Mouse (Mus musculus) heart, embryonic 13.5 days (tissue): ENCODE measurements around the gene Rnf187. TPM values are rescaled to one million over a fixed set of nuclear protein-coding genes. Genes with fewer than 3 reads are reported as not detected.

Experiments
- ATAC-seq: fragments of 200-750 bp; cut with Nextera tagmentation; 2 replicates; pipeline ENCODE4 v1.8.0; 2017; ENCODE audit warnings: moderate TSS enrichment; ENCODE audit not compliant: insufficient number of reproducible peaks, low FRiP score, low TSS enrichment; ENCODE audit errors: extremely low read depth
- H3K27ac ChIP-seq: fragments of 300-500 bp; sonication (generic); replicated peaks from 2 replicates; pipeline ENCODE4 v1.5.1; 2015; ENCODE audit warnings: moderate library complexity, mild to moderate bottlenecking, inconsistent platforms
- H3K27me3 ChIP-seq: fragments of 300-500 bp; sonication (generic); replicated peaks from 2 replicates; pipeline ENCODE4 v1.6.1; 2015; ENCODE audit warnings: mild to moderate bottlenecking, inconsistent platforms
- H3K36me3 ChIP-seq: fragments of 300-500 bp; sonication (generic); 2 replicates; pipeline ENCODE4 v1.6.1; 2015; ENCODE audit warnings: mild to moderate bottlenecking, inconsistent platforms
- H3K4me1 ChIP-seq: fragments of 300-500 bp; sonication (generic); 2 replicates; pipeline ENCODE4 v1.6.1; 2015; ENCODE audit warnings: inconsistent platforms
- H3K4me2 ChIP-seq: fragments of 300-500 bp; sonication (generic); 2 replicates; pipeline ENCODE4 v1.6.1; 2015; ENCODE audit warnings: inconsistent platforms, mild to moderate bottlenecking, moderate library complexity
- H3K4me3 ChIP-seq: fragments of 300-500 bp; sonication (generic); 2 replicates; pipeline ENCODE4 v1.5.1; 2015; ENCODE audit warnings: moderate library complexity, mild to moderate bottlenecking, inconsistent platforms
- H3K9ac ChIP-seq: fragments of 300-500 bp; sonication (generic); 2 replicates; pipeline ENCODE4 v1.6.1; 2015; ENCODE audit warnings: inconsistent platforms, mild to moderate bottlenecking, moderate library complexity
- H3K9me3 ChIP-seq: fragments of 300-500 bp; sonication (generic); 2 replicates; pipeline ENCODE4 v1.6.1; 2016; ENCODE audit warnings: inconsistent platforms
- WGBS: fragments of 180-500 bp; shearing (Covaris S2); methylation state at CpG from one replicate; pipeline ENCODE4 v1.1.7; 2015; ENCODE audit warnings: mixed read lengths; 5-methylcytosine and 5-hydroxymethylcytosine counted together
- polyA plus RNA-seq: library from polyadenylated mRNA; unstranded; fragments of >200 nt; fragmentation: Nextera tagmentation; extraction: Ambion mirVana; gene quantifications from 2 replicates; pipeline ENCODE4 v1.2.1, GENCODE M21; 2015

Gene Rnf187
- polyA plus RNA-seq, 1 experiment from 2014 or later, result 151 TPM

DNA sequence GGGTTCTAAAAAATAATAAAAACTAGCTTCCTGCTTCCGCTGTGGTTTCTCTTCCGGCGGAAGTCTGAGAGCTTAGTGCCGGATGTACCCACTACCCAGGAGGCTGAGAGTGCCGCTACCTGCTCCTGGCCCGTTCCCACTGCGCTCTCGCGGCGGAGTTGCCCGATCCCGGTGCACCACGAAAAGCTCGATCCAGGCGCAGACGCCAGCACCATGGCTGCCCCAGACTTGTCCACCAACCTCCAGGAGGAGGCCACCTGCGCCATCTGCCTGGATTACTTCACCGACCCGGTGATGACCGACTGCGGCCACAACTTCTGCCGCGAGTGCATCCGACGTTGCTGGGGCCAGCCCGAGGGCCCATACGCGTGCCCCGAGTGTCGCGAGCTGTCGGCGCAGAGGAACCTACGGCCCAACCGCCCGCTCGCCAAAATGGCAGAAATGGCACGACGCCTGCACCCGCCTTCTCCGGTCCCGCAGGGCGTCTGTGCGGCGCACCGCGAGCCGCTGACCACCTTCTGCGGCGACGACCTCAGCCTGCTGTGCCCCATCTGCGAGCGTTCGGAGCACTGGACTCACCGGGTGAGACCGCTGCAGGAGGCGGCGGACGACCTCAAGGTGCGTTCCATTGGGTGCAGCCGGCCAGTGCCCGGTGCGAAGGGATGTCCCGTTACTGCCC is 39.5 kb upstream of the Rnf187 start, which contains the start of gene Trim11:
Trim11 (plus strand) TSS at position 67 of the 679 bp plus-strand sequence.
- Histone ChIP-seq H3K27me3 (no peaks in the 10 kb centered on the region), H3K27ac (peak within 1 kb of the TSS; percentile 87), H3K4me3 (peak within 1 kb of the TSS; percentile 100), H3K9me3 (no peaks in the 10 kb centered on the region), H3K36me3 (peaks cover 24% of the 10 kb centered on the region), H3K4me1 (peaks cover 61% of the 10 kb centered on the region), H3K4me2 (peak within 1 kb of the TSS; percentile 86), H3K9ac (peak within 1 kb of the TSS; percentile 99)
- ATAC-seq, result 0 out of 2 replicates have a peak, but pooled peaks have one; percentile 54
- under 1% methylated on average over 64 of the region's 64 CpGs for WGBS

DNA sequence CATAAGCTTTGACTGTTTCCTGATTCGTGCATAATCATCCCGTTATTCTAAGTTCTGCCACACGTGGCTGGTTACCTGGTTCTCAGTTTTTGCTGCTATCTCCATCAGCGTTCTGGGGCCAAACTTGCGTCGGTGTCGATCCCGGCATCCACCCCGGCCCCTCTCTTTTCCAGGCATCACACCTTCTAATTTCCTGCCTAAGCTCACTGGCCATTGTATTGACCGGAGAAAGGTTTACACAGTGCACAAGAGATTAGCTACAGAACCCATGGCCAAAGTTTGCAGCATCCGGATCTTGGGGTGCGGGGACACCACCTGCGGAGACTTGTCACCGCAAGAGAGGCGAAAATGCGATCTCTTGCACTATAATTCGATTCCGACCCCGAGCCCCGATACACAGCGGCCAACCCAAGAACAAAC is 38.9 kb upstream of the Rnf187 start:
- Histone ChIP-seq H3K27ac (peak overlapping the region; percentile 87), H3K4me3 (peak overlapping the region; percentile 100), H3K4me2 (peak overlapping the region; percentile 86), H3K9me3 (no peaks in the 10 kb centered on the region), H3K27me3 (no peaks in the 10 kb centered on the region), H3K4me1 (peaks cover 55% of the 10 kb centered on the region), H3K36me3 (peaks cover 20% of the 10 kb centered on the region), H3K9ac (peak overlapping the region; percentile 99)
- under 1% methylated on average over 21 of the region's 21 CpGs for WGBS
- ATAC-seq, result no peak

DNA sequence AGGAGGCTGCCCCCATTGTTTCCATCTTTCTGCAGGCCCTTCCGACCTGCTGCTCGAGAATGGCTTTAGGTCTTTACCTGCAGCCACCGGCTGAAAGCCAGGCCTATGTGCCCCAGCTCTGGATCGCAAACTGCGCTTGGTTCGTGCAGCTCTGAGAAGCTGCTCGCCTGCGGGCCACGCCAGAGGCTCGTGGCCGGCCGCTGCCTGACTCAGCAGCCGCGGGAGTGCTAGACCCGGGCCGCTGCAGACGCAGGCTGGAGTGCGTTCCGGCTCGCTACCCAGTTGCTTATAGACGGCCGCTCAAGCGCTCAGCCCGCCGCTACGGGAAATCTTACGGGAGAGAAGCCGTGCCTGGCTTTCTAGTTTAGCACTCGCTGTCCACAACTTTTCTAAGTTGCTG is 38.4 kb upstream of the Rnf187 start:
- Histone ChIP-seq H3K27me3 (no peaks in the 10 kb centered on the region), H3K4me2 (peak overlapping the region; percentile 86), H3K27ac (peak overlapping the region; percentile 87), H3K9me3 (no peaks in the 10 kb centered on the region), H3K4me3 (peak overlapping the region; percentile 100), H3K36me3 (peaks cover 20% of the 10 kb centered on the region), H3K9ac (peak overlapping the region; percentile 99), H3K4me1 (peaks cover 55% of the 10 kb centered on the region)
- no peak for ATAC-seq
- WGBS, result under 1% methylated on average over 29 of the region's 29 CpGs

DNA sequence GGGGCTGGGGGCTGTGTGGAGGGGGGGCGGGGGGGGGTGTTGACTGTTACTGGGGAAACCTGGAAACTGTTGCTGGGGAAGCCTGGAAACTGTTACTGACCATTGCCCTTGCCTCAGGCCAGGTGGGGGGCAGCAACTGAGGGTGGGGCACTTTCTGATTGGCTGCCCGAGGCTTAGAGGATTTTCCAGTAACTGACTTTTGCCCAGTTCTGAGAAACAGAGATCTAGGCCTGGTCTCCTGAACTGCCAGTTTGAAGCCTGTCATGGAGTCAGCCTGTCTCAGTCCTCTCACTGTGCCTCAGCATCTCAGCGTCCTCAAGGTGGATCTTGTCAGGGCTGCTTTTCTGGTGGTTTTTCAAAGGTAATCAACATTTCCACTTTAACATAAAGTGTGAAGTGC is 35.7 kb upstream of the Rnf187 start:
- 89% methylated on average over 3 of the region's 3 CpGs for WGBS

DNA sequence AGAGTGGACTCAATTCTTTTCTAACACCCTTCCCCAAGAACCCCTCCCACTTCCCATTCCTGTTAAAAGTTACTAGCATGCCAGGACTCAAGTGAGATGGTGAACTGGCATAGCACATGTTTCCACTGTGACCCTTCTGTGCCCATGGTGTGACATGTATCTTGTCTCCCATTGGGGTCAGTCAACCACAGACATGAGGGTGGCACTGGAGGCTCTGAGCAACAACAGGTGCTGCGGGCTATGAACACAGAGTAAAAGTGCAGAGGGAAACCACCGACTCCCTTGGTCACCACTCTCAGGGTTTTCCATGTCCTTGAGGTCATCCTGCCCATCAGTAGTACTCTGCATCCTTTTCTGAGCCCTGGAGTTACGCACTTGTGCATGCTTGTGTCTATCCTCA is 33.1 kb upstream of the Rnf187 start:
- 64% methylated on average over 3 of the region's 3 CpGs for WGBS
- peaks cover 34% of the 10 kb centered on the region for H3K4me1 ChIP-seq
- no peak overlapping the region for H3K4me2 ChIP-seq
- no peak overlapping the region for H3K27ac ChIP-seq
- H3K4me3 ChIP-seq, result no peak overlapping the region
- peaks cover 38% of the 10 kb centered on the region for H3K36me3 ChIP-seq
- 0 out of 2 replicates have a peak overlapping the region, but pooled peaks have one; percentile 37 for H3K9ac ChIP-seq
- no peaks in the 10 kb centered on the region for H3K9me3 ChIP-seq
- no peaks in the 10 kb centered on the region for H3K27me3 ChIP-seq
- no peak for ATAC-seq

More for the DNA sequence above, 35.7 kb upstream of the Rnf187 start:
- no peak overlapping the region for H3K9ac ChIP-seq
- no peak overlapping the region for H3K4me3 ChIP-seq
- peaks cover 42% of the 10 kb centered on the region for H3K4me1 ChIP-seq
- H3K9me3 ChIP-seq, result no peaks in the 10 kb centered on the region
- H3K27ac ChIP-seq, result no peak overlapping the region
- H3K36me3 ChIP-seq, result peaks cover 35% of the 10 kb centered on the region
- no peak overlapping the region for H3K4me2 ChIP-seq
- no peak for ATAC-seq
- no peaks in the 10 kb centered on the region for H3K27me3 ChIP-seq

DNA sequence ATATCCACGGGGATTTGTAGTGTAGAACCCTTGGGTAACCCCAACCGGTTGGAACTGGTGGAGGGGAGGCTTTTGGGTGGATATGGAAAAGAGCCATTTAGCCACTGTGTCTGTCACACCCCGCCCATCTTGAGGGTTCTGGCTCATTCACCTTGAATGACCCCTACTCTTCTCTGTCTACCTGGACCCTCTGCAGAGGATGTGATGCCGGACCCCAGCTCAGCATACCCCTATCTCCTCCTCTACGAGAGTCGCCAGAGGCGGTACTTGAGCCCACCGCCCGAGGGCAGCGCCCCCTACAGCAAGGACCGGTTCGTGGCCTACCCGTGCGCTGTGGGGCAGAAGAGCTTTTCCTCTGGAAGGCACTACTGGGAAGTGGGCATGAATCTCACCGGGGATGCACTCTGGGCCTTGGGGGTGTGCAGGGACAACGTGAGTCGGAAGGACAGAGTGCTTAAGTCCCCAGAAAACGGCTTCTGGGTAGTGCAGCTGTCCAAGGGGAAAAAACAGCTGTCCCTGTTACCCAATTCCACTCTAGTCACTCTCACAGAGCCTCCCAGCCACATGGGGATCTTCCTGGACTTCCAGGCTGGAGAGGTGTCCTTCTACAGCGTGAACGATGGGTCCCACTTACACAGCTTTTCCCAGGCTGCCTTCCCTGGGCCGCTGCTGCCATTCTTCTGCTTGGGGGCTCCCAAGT is 32.3 kb upstream of the Rnf187 start:
- Histone ChIP-seq H3K4me3 (no peak overlapping the region), H3K36me3 (peaks cover 38% of the 10 kb centered on the region), H3K27ac (no peak overlapping the region), H3K9me3 (no peaks in the 10 kb centered on the region), H3K4me1 (peaks cover 37% of the 10 kb centered on the region), H3K9ac (no peak overlapping the region), H3K27me3 (no peaks in the 10 kb centered on the region), H3K4me2 (no peak overlapping the region)
- WGBS, result 82% methylated on average over 21 of the region's 21 CpGs
- ATAC-seq, result no peak

DNA sequence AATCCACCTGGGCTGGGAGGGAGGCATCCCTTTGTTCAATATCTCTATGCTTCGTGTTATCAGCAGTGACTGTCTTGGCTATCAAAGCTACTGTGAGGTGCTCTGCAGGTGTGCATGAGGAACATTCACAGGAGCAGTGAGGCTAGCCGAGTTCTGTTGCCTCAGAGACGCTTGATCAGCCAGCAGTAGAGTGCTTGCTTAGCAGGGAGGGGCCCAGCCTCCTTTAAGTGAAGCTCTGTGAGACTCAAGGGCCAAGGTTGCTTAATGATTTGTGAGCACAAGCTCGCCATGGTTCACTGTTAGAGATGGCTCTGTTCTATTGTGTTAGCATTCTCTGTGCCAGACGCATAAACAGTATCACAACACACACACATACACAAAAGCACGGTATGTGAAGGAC is 30.9 kb upstream of the Rnf187 start:
- no peak for ATAC-seq
- peaks cover 41% of the 10 kb centered on the region for H3K4me1 ChIP-seq
- H3K4me2 ChIP-seq, result no peak overlapping the region
- no peak overlapping the region for H3K27ac ChIP-seq
- H3K36me3 ChIP-seq, result peaks cover 32% of the 10 kb centered on the region
- 69% methylated on average over 6 of the region's 6 CpGs for WGBS
- no peak overlapping the region for H3K4me3 ChIP-seq
- peak overlapping the region; percentile 33; the same call in 1 of the 2 replicates for H3K9ac ChIP-seq
- no peaks in the 10 kb centered on the region for H3K27me3 ChIP-seq
- H3K9me3 ChIP-seq, result no peaks in the 10 kb centered on the region

DNA sequence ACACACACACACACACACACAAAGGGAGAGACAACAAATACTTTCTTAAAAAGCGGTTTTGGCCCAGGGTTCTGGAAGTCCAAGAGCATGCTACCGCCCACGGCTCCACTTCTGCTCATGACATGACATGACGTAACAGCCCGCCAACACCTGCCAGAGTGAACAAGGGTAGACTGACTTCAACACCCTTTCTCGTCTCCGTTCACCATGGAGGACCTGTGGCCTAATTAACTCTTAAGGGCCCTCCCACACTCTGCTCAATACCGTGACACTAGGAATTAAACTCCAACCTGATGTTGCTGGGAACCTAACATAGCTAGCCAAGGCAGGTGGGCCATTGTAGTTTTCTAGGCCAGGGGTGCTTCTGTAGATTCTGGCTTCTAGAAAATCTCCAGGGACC is 30.3 kb upstream of the Rnf187 start:
- Histone ChIP-seq H3K9ac (peak overlapping the region; percentile 33; the same call in 1 of the 2 replicates), H3K27me3 (peaks cover 4% of the 10 kb centered on the region; the same call in 1 of the 2 replicates), H3K36me3 (peaks cover 29% of the 10 kb centered on the region), H3K4me1 (peaks cover 43% of the 10 kb centered on the region), H3K4me3 (no peak overlapping the region), H3K4me2 (no peak overlapping the region), H3K9me3 (no peaks in the 10 kb centered on the region), H3K27ac (no peak overlapping the region)
- 58% methylated on average over 8 of the region's 8 CpGs for WGBS
- no peak for ATAC-seq

DNA sequence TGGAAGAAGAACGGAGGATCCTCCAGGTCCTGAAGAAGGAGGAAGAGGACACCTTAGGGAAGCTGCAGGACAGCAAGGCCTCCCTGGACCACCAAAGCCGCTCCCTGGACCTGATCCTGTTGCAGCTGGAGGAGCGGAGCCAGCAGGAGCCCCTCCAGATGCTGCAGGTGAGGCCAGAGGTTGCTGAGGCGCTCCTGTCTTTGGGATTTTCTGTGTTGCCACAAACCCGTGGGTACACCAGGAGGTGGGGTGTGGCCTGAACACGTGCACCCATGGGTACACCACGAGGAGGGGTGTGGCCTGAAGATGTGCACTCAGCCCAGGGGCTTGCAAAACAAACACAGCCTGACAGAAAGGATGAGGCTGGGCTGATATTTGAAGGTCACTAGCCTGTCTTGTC is 29.8 kb upstream of the Rnf187 start:
- 77% methylated on average over 7 of the region's 7 CpGs for WGBS

DNA sequence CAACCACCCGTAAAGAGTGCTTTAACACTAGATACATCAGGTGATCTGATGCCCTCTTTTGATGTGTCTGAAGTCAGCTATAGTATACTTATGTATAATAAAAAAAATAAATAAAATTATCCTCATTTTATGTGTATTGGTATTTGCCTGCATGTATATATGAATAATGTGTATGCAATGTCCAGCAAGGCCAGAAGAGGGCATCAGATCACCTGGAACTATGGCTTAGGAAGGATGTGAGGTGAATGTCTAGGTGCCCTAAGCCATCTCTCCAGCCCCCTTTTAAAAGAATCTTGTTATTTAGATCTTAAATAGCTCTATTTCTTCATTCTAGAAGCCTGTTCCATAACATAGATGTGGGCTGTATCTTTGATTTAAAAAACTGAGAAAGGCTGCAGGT is 28.6 kb upstream of the Rnf187 start:
- Histone ChIP-seq H3K4me2 (no peak overlapping the region), H3K27me3 (peaks cover 21% of the 10 kb centered on the region), H3K9me3 (no peaks in the 10 kb centered on the region), H3K27ac (no peak overlapping the region), H3K4me3 (no peak overlapping the region), H3K4me1 (peaks cover 44% of the 10 kb centered on the region), H3K9ac (no peak overlapping the region), H3K36me3 (peaks cover 25% of the 10 kb centered on the region)
- no peak for ATAC-seq
- WGBS, result 94% methylated on average over 1 of the region's 1 CpGs

More for the DNA sequence above, 29.8 kb upstream of the Rnf187 start:
- H3K27ac ChIP-seq, result no peak overlapping the region
- H3K4me2 ChIP-seq, result no peak overlapping the region
- H3K4me3 ChIP-seq, result no peak overlapping the region
- peaks cover 29% of the 10 kb centered on the region for H3K36me3 ChIP-seq
- H3K4me1 ChIP-seq, result peaks cover 44% of the 10 kb centered on the region
- H3K9me3 ChIP-seq, result no peaks in the 10 kb centered on the region
- H3K27me3 ChIP-seq, result peaks cover 9% of the 10 kb centered on the region
- ATAC-seq, result no peak
- H3K9ac ChIP-seq, result no peak overlapping the region

DNA sequence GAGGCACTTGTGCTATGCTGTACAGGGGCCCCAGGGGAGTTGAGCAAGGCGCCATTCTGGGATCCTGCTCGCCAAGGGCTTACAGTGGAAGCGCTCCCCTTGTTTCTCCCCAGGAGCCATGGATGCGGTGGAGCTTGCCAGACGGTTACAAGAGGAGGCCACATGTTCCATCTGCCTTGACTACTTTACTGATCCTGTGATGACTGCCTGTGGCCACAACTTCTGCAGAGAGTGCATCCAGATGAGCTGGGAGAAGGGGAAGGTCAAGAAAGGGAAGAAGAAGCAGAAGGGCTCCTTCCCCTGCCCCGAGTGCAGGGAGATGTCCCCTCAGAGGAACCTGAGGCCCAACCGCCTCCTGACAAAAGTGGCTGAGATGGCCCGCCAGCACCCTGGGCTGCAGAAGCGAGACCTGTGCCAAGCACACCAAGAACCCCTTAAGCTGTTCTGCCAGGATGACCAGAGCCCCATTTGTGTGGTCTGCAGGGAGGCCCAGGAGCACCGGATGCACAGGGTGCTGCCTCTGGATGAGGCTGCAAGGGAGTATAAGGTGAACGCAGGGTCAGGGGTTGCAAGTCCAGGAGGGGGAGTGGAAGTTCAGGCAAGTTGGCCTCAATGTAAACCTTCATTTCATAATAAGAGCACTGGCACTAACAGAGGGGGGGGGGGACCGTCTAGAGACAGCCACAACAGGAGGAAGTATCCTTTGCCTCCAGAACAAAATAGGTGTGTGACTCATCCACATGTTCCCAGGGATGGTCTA is 26.5 kb upstream of the Rnf187 start:
- peaks cover 10% of the 10 kb centered on the region; the same call in 1 of the 2 replicates for H3K36me3 ChIP-seq
- H3K4me3 ChIP-seq, result no peak overlapping the region
- H3K4me2 ChIP-seq, result 0 out of 2 replicates have a peak overlapping the region, but pooled peaks have one; percentile 15
- peak overlapping the region; percentile 28; the same call in 1 of the 2 replicates for H3K9ac ChIP-seq
- peaks cover 34% of the 10 kb centered on the region for H3K4me1 ChIP-seq
- H3K27me3 ChIP-seq, result peaks cover 35% of the 10 kb centered on the region
- H3K27ac ChIP-seq, result no peak overlapping the region
- H3K9me3 ChIP-seq, result peaks cover 9% of the 10 kb centered on the region; the same call in 1 of the 2 replicates
- WGBS, result 36% methylated on average over 12 of the region's 12 CpGs
- no peak for ATAC-seq
